Mouse (Mus musculus) liver, embryonic 15.5 days (tissue): Measurements from ENCODE around the gene Casc1. TPM values are rescaled to one million over a fixed set of nuclear protein-coding genes. Genes with fewer than 3 reads are reported as not detected.
"Not testable (repeated sequence)": the region's sequence is repeated elsewhere in the genome, so short reads cannot be mapped to it uniquely, and the experiment has no call there.

ENCODE experiments used
- ATAC-seq: fragments of 200-750 bp; cut with Nextera tagmentation; 2 replicates; pipeline ENCODE4 v1.8.0; 2017; ENCODE audit warnings: moderate number of reproducible peaks, mild to moderate bottlenecking, moderate library complexity; ENCODE audit not compliant: insufficient read depth
- H3K27ac ChIP-seq: fragments of 300-500 bp; sonication (generic); replicated peaks from 2 replicates; pipeline ENCODE4 v1.5.1; 2015; ENCODE audit warnings: mild to moderate bottlenecking, inconsistent platforms
- H3K27me3 ChIP-seq: fragments of 300-500 bp; sonication (generic); 2 replicates; pipeline ENCODE4 v1.6.1; 2015; ENCODE audit warnings: mild to moderate bottlenecking, inconsistent platforms
- H3K36me3 ChIP-seq: fragments of 300-500 bp; sonication (generic); replicated peaks from 2 replicates; pipeline ENCODE4 v1.6.1; 2015; ENCODE audit warnings: moderate library complexity, mild to moderate bottlenecking, inconsistent platforms
- H3K4me1 ChIP-seq: fragments of 300-500 bp; sonication (generic); replicated peaks from 2 replicates; pipeline ENCODE4 v1.6.1; 2015; ENCODE audit warnings: inconsistent platforms
- H3K4me2 ChIP-seq: fragments of 300-500 bp; sonication (generic); 2 replicates; pipeline ENCODE4 v1.6.1; 2015; ENCODE audit warnings: moderate library complexity, mild to moderate bottlenecking, inconsistent platforms
- H3K4me3 ChIP-seq: fragments of 300-500 bp; sonication (generic); replicated peaks from 2 replicates; pipeline ENCODE4 v1.5.1; 2015; ENCODE audit warnings: mild to moderate bottlenecking, inconsistent platforms
- H3K9ac ChIP-seq: fragments of 300-500 bp; sonication (generic); 2 replicates; pipeline ENCODE4 v1.6.1; 2015; ENCODE audit warnings: moderate library complexity, mild to moderate bottlenecking, inconsistent platforms
- H3K9me3 ChIP-seq: fragments of 300-500 bp; sonication (generic); replicated peaks from 2 replicates; pipeline ENCODE4 v1.6.1; 2016; ENCODE audit warnings: inconsistent platforms
- WGBS: fragments of 180-500 bp; shearing (Covaris S2); methylation state at CpG from one replicate; pipeline ENCODE4 v1.1.7; 2015; ENCODE audit warnings: mixed read lengths; ENCODE audit not compliant: insufficient replicate concordance; 5-methylcytosine and 5-hydroxymethylcytosine counted together
- polyA plus RNA-seq: library from polyadenylated mRNA; unstranded; fragments of >200 nt; fragmentation: Nextera tagmentation; extraction: Ambion mirVana; gene quantifications from 2 replicates; pipeline ENCODE4 v1.2.1, GENCODE M21; 2015

The Casc1 gene
- polyA plus RNA-seq, 1 experiment from 2014 or later: 0.10 TPM

DNA sequence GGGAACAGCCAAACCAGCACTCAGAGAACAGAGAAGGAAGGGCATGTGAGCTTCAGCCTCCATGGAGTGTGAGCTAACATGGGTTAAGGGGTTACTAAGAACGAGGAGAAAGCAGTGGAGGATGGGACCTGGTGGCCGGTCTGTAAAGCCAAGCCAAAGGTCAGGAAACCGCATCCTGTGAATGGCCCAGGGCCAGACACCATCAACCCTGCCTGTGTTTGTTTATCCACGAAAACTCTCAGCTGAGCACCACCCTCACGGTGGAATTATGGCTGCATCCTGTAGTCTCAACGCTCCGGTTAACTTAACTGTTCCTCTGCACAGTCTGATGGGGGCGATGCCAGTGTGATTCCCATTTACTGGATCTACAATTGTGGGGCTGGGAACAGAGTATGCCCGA is 75.0 kb downstream of the Casc1 start:
- Histone ChIP-seq H3K4me3 (no peak overlapping the region), H3K4me1 (peaks cover 16% of the 10 kb centered on the region; the same call in 1 of the 2 replicates), H3K4me2 (no peak overlapping the region), H3K9me3 (no peaks in the 10 kb centered on the region), H3K9ac (no peak overlapping the region), H3K27ac (no peak overlapping the region), H3K36me3 (no peaks in the 10 kb centered on the region), H3K27me3 (no peaks in the 10 kb centered on the region)
- no peak for ATAC-seq
- 62% methylated on average over 9 of the region's 9 CpGs for WGBS

DNA sequence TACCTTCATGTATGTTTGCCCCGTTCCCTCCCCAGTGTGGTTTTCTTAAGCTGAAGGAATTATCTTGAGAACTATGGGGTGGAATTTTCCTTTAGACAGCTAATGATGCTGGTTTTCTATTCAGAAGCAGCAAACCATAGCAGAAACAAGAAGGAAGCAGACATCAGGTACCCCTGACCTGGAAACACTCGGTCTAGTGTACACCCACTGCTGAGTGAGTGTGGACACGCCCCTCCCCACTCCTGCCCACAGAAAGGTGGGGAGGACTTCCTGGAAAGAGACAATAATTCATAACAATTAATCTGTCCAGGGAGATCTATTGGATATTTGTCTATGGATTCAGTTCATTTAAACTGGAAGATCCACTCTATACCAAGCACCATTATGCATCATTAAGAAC is 75.5 kb downstream of the Casc1 start:
- Histone ChIP-seq H3K9me3 (no peaks in the 10 kb centered on the region), H3K36me3 (no peaks in the 10 kb centered on the region), H3K4me1 (peaks cover 12% of the 10 kb centered on the region; the same call in 1 of the 2 replicates), H3K27ac (no peak overlapping the region), H3K4me3 (no peak overlapping the region), H3K9ac (no peak overlapping the region), H3K4me2 (no peak overlapping the region), H3K27me3 (no peaks in the 10 kb centered on the region)
- ATAC-seq: no peak
- WGBS: 53% methylated on average over 3 of the region's 3 CpGs

DNA sequence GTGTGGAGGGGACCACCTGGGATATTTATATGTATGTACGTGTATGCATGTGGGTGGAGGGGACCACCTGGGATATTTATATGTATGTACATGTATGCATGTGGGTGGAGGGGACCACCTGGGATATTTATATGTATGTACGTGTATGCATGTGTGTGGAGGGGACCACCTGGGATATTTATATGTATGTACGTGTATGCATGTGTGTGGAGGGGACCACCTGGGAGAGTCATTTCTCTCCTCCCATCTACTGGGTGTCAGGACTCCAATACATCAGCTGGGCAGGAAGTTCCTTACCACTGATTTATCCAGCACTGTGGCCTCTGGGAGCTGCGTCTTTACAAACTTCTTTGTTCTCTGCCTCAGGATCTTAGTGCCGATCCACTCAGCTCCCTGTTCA is 77.8 kb downstream of the Casc1 start:
- H3K9me3 ChIP-seq, H3K36me3 ChIP-seq, H3K4me3 ChIP-seq, H3K27me3 ChIP-seq, H3K27ac ChIP-seq, H3K9ac ChIP-seq, ATAC-seq, H3K4me2 ChIP-seq: not testable (repeated sequence)
- 67% methylated on average over 5 of the region's 5 CpGs for WGBS
- H3K4me1 ChIP-seq: peaks cover 18% of the 10 kb centered on the region; the same call in 1 of the 2 replicates

DNA sequence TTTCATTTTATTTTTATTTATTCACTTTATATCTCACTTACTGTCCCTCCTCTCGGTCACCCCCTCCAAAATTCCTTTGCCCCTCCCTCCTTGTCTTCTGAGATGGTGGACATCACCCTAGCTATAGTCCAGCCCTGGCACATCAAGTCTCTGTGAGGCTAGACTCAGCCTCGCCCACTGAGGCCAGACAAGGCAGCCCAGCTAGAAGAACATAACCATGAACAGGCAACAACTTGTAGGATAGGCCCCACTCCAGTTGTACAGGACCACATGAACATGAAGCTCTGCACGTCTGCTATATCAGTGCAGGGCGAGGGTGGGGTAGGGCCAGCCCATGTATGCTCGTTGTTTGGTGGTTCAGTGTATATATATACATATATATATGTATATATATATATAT is 78.8 kb downstream of the Casc1 start:
- H3K4me1 ChIP-seq: peaks cover 18% of the 10 kb centered on the region; the same call in 1 of the 2 replicates
- H3K4me3 ChIP-seq: no peak overlapping the region
- WGBS: 62% methylated on average over 5 of the region's 5 CpGs
- no peak overlapping the region for H3K27ac ChIP-seq
- no peak overlapping the region for H3K9ac ChIP-seq
- no peaks in the 10 kb centered on the region for H3K9me3 ChIP-seq
- H3K27me3 ChIP-seq: no peaks in the 10 kb centered on the region
- H3K36me3 ChIP-seq: no peaks in the 10 kb centered on the region
- no peak for ATAC-seq
- no peak overlapping the region for H3K4me2 ChIP-seq

DNA sequence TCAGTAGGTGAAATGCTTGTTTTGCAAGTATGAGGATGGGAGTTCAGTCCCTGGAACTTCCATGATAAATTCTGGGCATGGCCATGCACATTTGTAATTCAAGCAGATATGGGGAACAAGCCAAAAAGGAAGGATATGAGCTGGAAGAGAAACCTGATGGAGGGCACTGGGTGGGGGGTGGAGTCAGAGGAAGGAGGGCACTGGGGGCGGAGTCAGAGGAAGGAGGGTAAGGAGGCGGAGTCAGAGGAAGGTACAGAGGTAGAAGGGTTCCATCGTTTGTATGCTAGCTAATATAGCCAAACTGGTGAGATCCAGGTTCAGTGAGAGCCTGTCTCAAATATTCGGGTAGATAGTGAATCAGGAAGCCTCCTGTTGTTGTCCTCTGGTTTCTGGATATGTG is 81.2 kb downstream of the Casc1 start:
- Histone ChIP-seq H3K27ac (no peak overlapping the region), H3K9ac (no peak overlapping the region), H3K4me2 (no peak overlapping the region), H3K27me3 (no peaks in the 10 kb centered on the region), H3K4me1 (peaks cover 27% of the 10 kb centered on the region), H3K36me3 (no peaks in the 10 kb centered on the region), H3K4me3 (no peak overlapping the region), H3K9me3 (no peaks in the 10 kb centered on the region)
- 54% methylated on average over 4 of the region's 4 CpGs for WGBS
- no peak for ATAC-seq

DNA sequence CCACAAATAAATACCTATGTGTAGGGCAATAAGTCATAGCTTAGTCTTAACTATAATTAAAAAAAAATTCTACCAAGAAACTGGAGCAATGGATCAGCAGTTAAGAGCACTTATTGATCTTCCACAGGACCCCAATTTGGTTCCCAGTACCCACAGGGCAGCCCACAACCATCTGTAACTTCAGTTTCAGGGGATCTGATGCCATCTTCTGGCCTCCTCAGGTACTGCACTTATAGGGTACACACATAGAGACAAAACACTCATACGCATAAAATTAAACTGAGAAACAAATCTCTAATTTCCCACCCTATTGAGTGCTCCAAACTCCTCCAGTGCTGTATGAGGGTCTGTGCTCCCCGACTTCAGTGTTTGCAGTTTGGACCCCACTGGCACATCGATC is 83.2 kb downstream of the Casc1 start:
- 77% methylated on average over 3 of the region's 3 CpGs for WGBS
- no peak for ATAC-seq
- no peaks in the 10 kb centered on the region for H3K27me3 ChIP-seq
- H3K36me3 ChIP-seq: no peaks in the 10 kb centered on the region
- no peak overlapping the region for H3K4me2 ChIP-seq
- H3K9me3 ChIP-seq: no peaks in the 10 kb centered on the region
- H3K4me1 ChIP-seq: peaks cover 44% of the 10 kb centered on the region
- no peak overlapping the region for H3K9ac ChIP-seq
- no peak overlapping the region for H3K4me3 ChIP-seq
- H3K27ac ChIP-seq: no peak overlapping the region

DNA sequence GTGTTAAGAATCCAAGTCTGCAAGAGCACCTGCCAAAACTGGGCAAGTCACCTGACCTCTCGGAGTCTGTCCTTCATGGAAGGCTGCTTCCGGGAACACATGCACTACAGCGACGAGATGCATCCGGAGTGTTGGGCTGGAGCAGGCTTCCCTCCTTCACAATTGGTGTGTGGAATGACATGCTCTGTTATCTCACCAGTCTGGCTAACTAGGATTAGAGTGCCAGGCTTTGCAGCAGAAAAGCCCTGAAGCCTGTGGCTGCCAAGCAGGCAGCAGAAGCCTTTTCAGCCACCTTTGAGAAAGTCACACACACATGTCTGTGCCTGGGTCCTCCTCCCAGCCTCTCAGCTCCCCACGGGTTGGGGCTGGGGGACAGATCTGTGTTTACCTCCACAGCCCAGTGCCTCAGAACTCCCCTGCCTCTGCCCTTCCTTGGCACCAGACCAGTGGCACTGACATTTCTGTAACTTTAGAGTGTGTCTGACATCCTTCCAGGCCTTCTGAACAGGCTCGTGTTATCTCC is 85.2 kb downstream of the Casc1 start:
- Histone ChIP-seq H3K4me2 (no peak overlapping the region), H3K4me1 (peaks cover 61% of the 10 kb centered on the region), H3K36me3 (no peaks in the 10 kb centered on the region), H3K27ac (no peak overlapping the region), H3K9ac (no peak overlapping the region), H3K4me3 (no peak overlapping the region), H3K27me3 (no peaks in the 10 kb centered on the region), H3K9me3 (no peaks in the 10 kb centered on the region)
- no peak for ATAC-seq
- WGBS: 32% methylated on average over 7 of the region's 7 CpGs

Other genes starting within 250 kb of the Casc1 start
- 0.94 and 1.3 TPM in 2 replicates for gene Bcat1, start 134.8 kb downstream of the Casc1 start, polyA plus RNA-seq
- gene Lrmp, start 95.4 kb downstream of the Casc1 start, polyA plus RNA-seq: 14.5 and 15.1 TPM in 2 replicates
- gene Etfrf1, start 129 bp upstream of the Casc1 start, polyA plus RNA-seq: 15.4 and 15.7 TPM in 2 replicates
- gene Kras, start 39.2 kb upstream of the Casc1 start, polyA plus RNA-seq: 50.4 and 51.8 TPM in 2 replicates